Mouse (Mus musculus): ENCODE measurements around the gene Il10ra. TPM values are rescaled to one million over a fixed set of nuclear protein-coding genes. Genes with fewer than 3 reads are reported as not detected.
A peak's percentile ranks its signal among the peaks of the same experiment; 100 is the strongest.

Il10ra gene
- 1.2 TPM in 2 replicates for polyA plus RNA-seq (2014; fragmentation: Nextera tagmentation; extraction: Ambion mirVana)

GRCm38 (mm10) chr9:45268597-45269325, at the start of gene Il10ra:
Il10ra (minus strand) TSS chr9:45269149.
- Histone ChIP-seq H3K4me3 (ENCODE audit: low read depth, low read length) (peak within 1 kb of the TSS; percentile 39), H3K36me3 (ENCODE audit: control insufficient read depth, insufficient read depth, low read length) (no peaks in the 10 kb centered on the region), H3K27ac (replicated peaks; ENCODE audit: low read depth, low read length) (no peak within 1 kb of the TSS), H3K27me3 (replicated peaks; ENCODE audit: control insufficient read depth, insufficient read depth, low read length) (peaks cover 28% of the 10 kb centered on the region), H3K9me3 (ENCODE audit: control insufficient read depth, low read length) (no peaks in the 10 kb centered on the region), H3K9ac (ENCODE audit: low read depth, low read length) (peak within 1 kb of the TSS; percentile 39), H3K4me1 (ENCODE audit: control insufficient read depth, insufficient read depth, low read length) (no peaks in the 10 kb centered on the region), H3K4me2 (ENCODE audit: low read depth, low read length) (peak within 1 kb of the TSS; percentile 70)
- ATAC-seq (ENCODE audit: low read depth) (peak; percentile 41; the same call in 1 of the 2 replicates), DNase-seq (ENCODE audit: low spot score) (peak; percentile 54)
- WGBS: 6% methylated on average over 36 of the region's 36 CpGs

DNA sequence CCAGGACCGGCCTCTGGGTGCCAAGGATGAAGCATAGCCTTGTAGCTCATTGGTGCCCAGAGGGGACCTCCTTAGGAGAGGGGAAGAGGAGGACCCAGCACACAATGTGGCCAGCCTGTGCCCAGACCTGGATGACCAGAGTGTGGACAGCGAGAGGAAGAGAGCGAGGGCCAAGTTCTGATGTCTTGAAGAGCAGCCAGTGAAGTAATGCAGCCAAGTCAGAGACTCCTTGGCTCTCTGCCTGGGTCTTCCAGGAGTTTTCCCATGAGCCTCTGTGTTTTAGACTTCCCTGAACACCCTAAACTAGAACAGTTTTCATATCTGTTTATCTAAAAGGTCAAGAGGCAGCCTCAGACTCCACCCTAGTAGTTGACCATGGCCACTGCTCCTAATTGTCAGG, 48.7 kb upstream of the Il10ra start:
- no peak overlapping the region for H3K4me2 ChIP-seq (ENCODE audit: low read depth, low read length)
- no peaks in the 10 kb centered on the region for H3K36me3 ChIP-seq (ENCODE audit: control insufficient read depth, insufficient read depth, low read length)
- H3K9ac ChIP-seq (ENCODE audit: low read depth, low read length): no peak overlapping the region
- WGBS: 63% methylated on average over 3 of the region's 3 CpGs
- peaks cover 5% of the 10 kb centered on the region; the same call in 1 of the 2 replicates for H3K4me1 ChIP-seq (ENCODE audit: control insufficient read depth, insufficient read depth, low read length)
- no peak overlapping the region for H3K4me3 ChIP-seq (ENCODE audit: low read depth, low read length)
- ATAC-seq (ENCODE audit: low read depth) (no peak), DNase-seq (ENCODE audit: low spot score) (peak; percentile 27)
- no peaks in the 10 kb centered on the region for H3K9me3 ChIP-seq (ENCODE audit: control insufficient read depth, low read length)
- peaks cover 4% of the 10 kb centered on the region; the same call in 1 of the 2 replicates for H3K27me3 ChIP-seq (replicated peaks; ENCODE audit: control insufficient read depth, insufficient read depth, low read length)
- H3K27ac ChIP-seq (replicated peaks; ENCODE audit: low read depth, low read length): no peak overlapping the region

- Histone ChIP-seq H3K9ac (ENCODE audit: low read depth, low read length) (no peak overlapping the region), H3K4me1 (ENCODE audit: control insufficient read depth, insufficient read depth, low read length) (peaks cover 5% of the 10 kb centered on the region; the same call in 1 of the 2 replicates), H3K4me3 (ENCODE audit: low read depth, low read length) (no peak overlapping the region), H3K27ac (replicated peaks; ENCODE audit: low read depth, low read length) (no peak overlapping the region), H3K9me3 (ENCODE audit: control insufficient read depth, low read length) (no peaks in the 10 kb centered on the region), H3K36me3 (ENCODE audit: control insufficient read depth, insufficient read depth, low read length) (no peaks in the 10 kb centered on the region), H3K4me2 (ENCODE audit: low read depth, low read length) (no peak overlapping the region), H3K27me3 (replicated peaks; ENCODE audit: control insufficient read depth, insufficient read depth, low read length) (peaks cover 4% of the 10 kb centered on the region; the same call in 1 of the 2 replicates)
- ATAC-seq (ENCODE audit: low read depth) (no peak), DNase-seq (ENCODE audit: low spot score) (no peak)
- 71% methylated on average over 3 of the region's 3 CpGs for WGBS
Observed at GRCm38 (mm10) chr9:45313913-45314312, 45.0 kb upstream of the Il10ra start.

DNA sequence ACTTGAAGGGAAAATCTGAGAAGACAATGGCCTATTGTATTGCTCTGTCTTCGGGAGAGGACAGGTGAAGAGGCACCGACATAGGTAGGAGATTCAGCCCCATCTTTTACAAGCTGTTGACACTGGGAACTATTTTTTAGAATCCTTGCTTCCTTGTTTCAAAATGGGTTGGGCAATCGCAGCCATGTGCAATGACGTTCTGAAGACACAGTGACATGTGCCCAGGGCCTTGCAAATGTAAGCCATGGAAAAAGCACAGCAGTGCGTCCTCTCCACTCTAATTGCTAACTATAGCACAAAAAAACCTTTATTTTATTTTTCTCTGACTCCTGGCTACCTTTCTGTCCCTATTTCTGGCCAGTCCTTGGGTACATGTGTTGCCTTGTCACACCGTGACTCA, 42.9 kb upstream of the Il10ra start:
- WGBS: 77% methylated on average over 6 of the region's 6 CpGs
- Histone ChIP-seq H3K9ac (ENCODE audit: low read depth, low read length) (no peak overlapping the region), H3K4me2 (ENCODE audit: low read depth, low read length) (no peak overlapping the region), H3K27ac (replicated peaks; ENCODE audit: low read depth, low read length) (no peak overlapping the region), H3K4me1 (ENCODE audit: control insufficient read depth, insufficient read depth, low read length) (no peaks in the 10 kb centered on the region), H3K27me3 (replicated peaks; ENCODE audit: control insufficient read depth, insufficient read depth, low read length) (no peaks in the 10 kb centered on the region), H3K36me3 (ENCODE audit: control insufficient read depth, insufficient read depth, low read length) (no peaks in the 10 kb centered on the region), H3K4me3 (ENCODE audit: low read depth, low read length) (no peak overlapping the region), H3K9me3 (ENCODE audit: control insufficient read depth, low read length) (no peaks in the 10 kb centered on the region)
- ATAC-seq (ENCODE audit: low read depth): no peak
- DNase-seq (ENCODE audit: low spot score): no peak

DNA sequence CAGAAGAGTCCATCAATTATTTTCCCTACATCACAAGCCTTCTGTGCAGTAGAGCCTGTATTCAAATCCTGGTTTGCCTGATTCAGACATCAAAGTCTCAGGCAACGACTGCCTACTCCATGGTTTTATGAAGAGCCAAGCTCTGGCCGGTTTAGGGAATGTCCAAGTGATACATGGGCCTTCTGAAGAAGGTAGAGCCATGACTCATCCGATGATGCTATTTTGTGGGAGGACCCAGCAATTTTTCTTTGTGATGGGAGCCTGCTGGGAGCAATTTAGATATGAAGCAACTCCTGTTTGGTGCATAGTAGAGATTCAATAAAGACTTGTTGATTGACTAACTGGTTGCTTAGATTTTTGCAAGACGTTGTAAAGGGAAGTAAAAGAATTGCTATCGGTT, 39.6 kb upstream of the Il10ra start:
- H3K9ac ChIP-seq (ENCODE audit: low read depth, low read length): no peak overlapping the region
- H3K4me3 ChIP-seq (ENCODE audit: low read depth, low read length): no peak overlapping the region

DNA sequence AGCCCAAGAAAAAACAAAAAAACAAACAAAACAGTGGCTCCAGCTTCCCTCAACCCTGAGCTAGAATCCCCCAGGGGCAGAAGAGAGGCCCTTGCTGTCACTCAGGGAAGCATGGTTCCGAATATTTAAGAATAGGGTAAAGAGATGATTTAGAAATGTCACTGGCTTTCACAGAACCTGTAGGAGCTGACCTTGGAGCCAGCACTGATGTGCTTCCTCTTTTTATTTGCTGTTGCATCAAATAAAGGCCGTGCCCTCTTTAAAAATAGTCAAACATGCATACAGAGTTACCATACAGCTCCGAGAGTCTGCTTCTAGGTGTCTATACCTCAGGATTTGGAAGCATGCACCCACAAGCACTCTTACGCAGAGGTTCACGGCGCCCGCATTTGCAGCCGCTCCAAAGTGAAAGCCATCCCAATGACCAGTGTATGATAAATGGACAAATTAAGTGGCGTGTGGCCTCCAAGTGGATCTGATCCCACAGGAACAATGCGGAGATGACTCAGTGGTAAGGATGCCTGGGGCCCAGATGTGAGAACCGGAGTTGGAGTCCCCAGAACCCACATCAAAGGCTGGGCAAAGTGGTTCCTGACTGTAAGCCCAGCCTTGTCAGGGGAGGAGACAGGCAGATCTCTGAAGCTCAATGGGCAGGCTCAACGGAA, 37.9 kb upstream of the Il10ra start:
- Histone ChIP-seq H3K9ac (ENCODE audit: low read depth, low read length) (no peak overlapping the region), H3K9me3 (ENCODE audit: control insufficient read depth, low read length) (no peaks in the 10 kb centered on the region), H3K4me1 (ENCODE audit: control insufficient read depth, insufficient read depth, low read length) (no peaks in the 10 kb centered on the region), H3K36me3 (ENCODE audit: control insufficient read depth, insufficient read depth, low read length) (no peaks in the 10 kb centered on the region), H3K27me3 (replicated peaks; ENCODE audit: control insufficient read depth, insufficient read depth, low read length) (no peaks in the 10 kb centered on the region), H3K4me3 (ENCODE audit: low read depth, low read length) (no peak overlapping the region), H3K27ac (replicated peaks; ENCODE audit: low read depth, low read length) (no peak overlapping the region), H3K4me2 (ENCODE audit: low read depth, low read length) (no peak overlapping the region)
- no peak for ATAC-seq (ENCODE audit: low read depth)
- peak; percentile 5 for DNase-seq (ENCODE audit: low spot score)
- 72% methylated on average over 12 of the region's 12 CpGs for WGBS

More for the DNA sequence above, 39.6 kb upstream of the Il10ra start:
- ATAC-seq (ENCODE audit: low read depth) (no peak), DNase-seq (ENCODE audit: low spot score) (no peak)
- Histone ChIP-seq H3K9me3 (ENCODE audit: control insufficient read depth, low read length) (no peaks in the 10 kb centered on the region), H3K4me1 (ENCODE audit: control insufficient read depth, insufficient read depth, low read length) (no peaks in the 10 kb centered on the region), H3K4me2 (ENCODE audit: low read depth, low read length) (no peak overlapping the region), H3K36me3 (ENCODE audit: control insufficient read depth, insufficient read depth, low read length) (no peaks in the 10 kb centered on the region), H3K27ac (replicated peaks; ENCODE audit: low read depth, low read length) (no peak overlapping the region), H3K27me3 (replicated peaks; ENCODE audit: control insufficient read depth, insufficient read depth, low read length) (no peaks in the 10 kb centered on the region)
- WGBS: 83% methylated on average over 5 of the region's 5 CpGs

GRCm38 (mm10) chr9:45301771-45302170, 32.8 kb upstream of the Il10ra start:
- Histone ChIP-seq H3K9me3 (ENCODE audit: control insufficient read depth, low read length) (0 out of 2 replicates have a peak, but pooled peaks cover 4% of the 10 kb centered on the region), H3K36me3 (ENCODE audit: control insufficient read depth, insufficient read depth, low read length) (no peaks in the 10 kb centered on the region), H3K9ac (ENCODE audit: low read depth, low read length) (no peak overlapping the region), H3K4me1 (ENCODE audit: control insufficient read depth, insufficient read depth, low read length) (no peaks in the 10 kb centered on the region), H3K27ac (replicated peaks; ENCODE audit: low read depth, low read length) (no peak overlapping the region), H3K27me3 (replicated peaks; ENCODE audit: control insufficient read depth, insufficient read depth, low read length) (no peaks in the 10 kb centered on the region), H3K4me2 (ENCODE audit: low read depth, low read length) (no peak overlapping the region), H3K4me3 (ENCODE audit: low read depth, low read length) (no peak overlapping the region)
- 89% methylated on average over 8 of the region's 8 CpGs for WGBS
- no peak for DNase-seq (ENCODE audit: low spot score)
- ATAC-seq (ENCODE audit: low read depth): no peak

- 0 out of 2 replicates have a peak overlapping the region, but pooled peaks have one; percentile 37 for H3K9ac ChIP-seq (ENCODE audit: low read depth, low read length)
- ATAC-seq (ENCODE audit: low read depth) (peak; percentile 90), DNase-seq (ENCODE audit: low spot score) (peak; percentile 96)
- H3K4me3 ChIP-seq (ENCODE audit: low read depth, low read length): peak overlapping the region; percentile 24
- 13% methylated on average over 20 of the region's 20 CpGs for WGBS
- no peaks in the 10 kb centered on the region for H3K36me3 ChIP-seq (ENCODE audit: control insufficient read depth, insufficient read depth, low read length)
- no peaks in the 10 kb centered on the region for H3K27me3 ChIP-seq (replicated peaks; ENCODE audit: control insufficient read depth, insufficient read depth, low read length)
- H3K27ac ChIP-seq (replicated peaks; ENCODE audit: low read depth, low read length): no peak overlapping the region
- H3K4me1 ChIP-seq (ENCODE audit: control insufficient read depth, insufficient read depth, low read length): no peaks in the 10 kb centered on the region
- H3K4me2 ChIP-seq (ENCODE audit: low read depth, low read length): peak overlapping the region; percentile 55
- H3K9me3 ChIP-seq (ENCODE audit: control insufficient read depth, low read length): 0 out of 2 replicates have a peak, but pooled peaks cover 4% of the 10 kb centered on the region
Observed at GRCm38 (mm10) chr9:45300422-45301104, 31.6 kb upstream of the Il10ra start.

All from embryonic facial prominence, embryonic 14.5 days (tissue).